Mouse (Mus musculus) layer of hippocampus, postnatal 36 days (tissue): ENCODE measurements around the gene Spaca3. TPM values are rescaled to one million over a fixed set of nuclear protein-coding genes. Genes with fewer than 3 reads are reported as not detected.

Source experiments
- DNase-seq, 2 experiments: peaks; one replicate each; pipeline ENCODE4 v3.0.0; 2022
- total RNA-seq, 2 experiments: library from RNA; stranded (reverse); gene quantifications; 2 replicates each; pipeline ENCODE4 v1.2.3; 2021

Gene Spaca3
- not detected for total RNA-seq

GRCm38 (mm10) chr11:80858065-80858464 is at the start of gene Spaca3:
Gene Spaca3 (plus strand): TSS chr11:80858365.
- no peak for DNase-seq

- DNase-seq, result no peak
Measured at GRCm38 (mm10) chr11:80808551-80809070, 49.6 kb upstream of the Spaca3 start.

GRCm38 (mm10) chr11:80809666-80809992 is 48.5 kb upstream of the Spaca3 start:
- no peak for DNase-seq

DNA sequence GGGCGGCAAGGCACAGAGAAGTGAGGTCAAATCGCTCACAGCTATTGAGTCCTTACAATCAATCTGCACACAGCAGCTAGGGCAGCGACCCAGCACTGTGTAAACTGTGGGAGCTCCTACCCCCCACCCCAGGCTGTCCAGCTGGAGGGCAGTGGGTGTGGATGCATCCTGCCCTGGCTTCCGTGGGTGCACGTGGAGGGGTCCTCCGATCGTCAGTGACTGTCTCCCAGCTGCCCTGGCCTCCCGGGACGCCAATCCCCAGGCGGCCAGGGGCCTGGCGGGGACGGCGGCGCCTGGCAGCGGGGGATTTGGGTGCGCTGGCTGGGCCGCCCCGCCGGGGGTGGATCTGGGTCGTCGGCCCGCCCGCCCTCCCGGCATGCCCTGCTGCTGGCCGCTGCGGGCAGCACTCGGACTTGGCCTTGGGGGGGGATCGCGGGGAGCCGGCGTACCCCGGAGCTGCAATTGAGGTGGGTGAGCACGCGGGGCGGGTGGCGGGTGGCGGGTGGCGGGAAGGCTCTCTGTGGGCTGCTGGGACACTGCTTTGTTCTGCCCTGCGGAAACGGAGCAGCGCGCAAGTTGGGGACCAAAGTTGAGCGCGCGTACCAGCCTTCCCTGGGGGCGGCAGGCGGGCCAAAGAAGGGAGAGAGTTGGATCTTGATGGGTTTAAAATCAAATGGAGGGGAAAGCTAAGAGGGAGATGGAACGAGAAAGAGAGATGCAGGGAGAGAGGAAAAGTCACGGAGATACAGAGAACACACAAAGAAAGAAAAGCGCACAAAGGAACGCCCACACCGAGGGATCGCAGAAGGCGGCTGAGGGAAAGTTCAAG is 48.0 kb upstream of the Spaca3 start, which contains the start of gene Tmem98:
TSS of gene Tmem98 (plus strand) at position 183 of the 829 bp plus-strand sequence.
- peak; percentile 18 to 36 for DNase-seq

DNA sequence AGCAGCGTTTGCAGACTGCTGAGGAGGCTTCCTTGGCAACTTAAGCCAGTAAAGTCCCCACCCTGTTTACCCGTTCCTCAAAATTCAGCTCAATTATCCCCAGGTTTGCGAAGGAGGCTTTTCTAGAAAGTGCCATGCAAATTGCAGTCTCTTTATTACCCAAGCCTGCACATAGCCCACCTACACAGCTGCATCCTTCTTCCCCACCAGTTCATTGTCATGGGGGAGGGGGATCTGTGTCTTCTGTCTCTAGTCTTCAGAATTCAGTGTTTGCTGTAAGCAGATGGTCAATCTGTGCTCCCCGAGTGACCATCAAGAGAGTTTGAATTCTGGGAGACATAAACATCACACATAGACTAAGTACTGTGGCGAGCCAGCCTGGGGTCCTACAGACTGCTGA is 47.0 kb upstream of the Spaca3 start:
- no peak for DNase-seq

DNA sequence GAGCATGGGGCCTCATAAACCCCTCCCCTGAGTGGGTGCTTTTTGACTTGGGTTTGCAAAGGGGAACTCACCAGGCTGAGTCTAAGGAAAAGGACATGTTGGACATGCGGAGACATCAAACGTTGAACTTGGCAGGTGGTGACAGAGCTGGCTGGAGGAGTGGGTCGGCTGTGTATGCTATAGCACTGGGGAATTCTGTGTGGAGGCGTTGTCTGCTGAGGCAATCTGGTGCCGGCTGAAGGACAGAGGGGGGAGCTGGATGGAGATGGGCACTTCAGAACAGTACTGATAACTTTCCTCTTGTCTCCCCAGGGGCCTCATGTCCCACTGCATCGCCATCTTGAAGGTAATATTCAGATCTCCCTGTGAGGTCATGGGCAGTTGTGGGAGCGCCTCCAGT is 42.8 kb upstream of the Spaca3 start:
- DNase-seq, result no peak

DNA sequence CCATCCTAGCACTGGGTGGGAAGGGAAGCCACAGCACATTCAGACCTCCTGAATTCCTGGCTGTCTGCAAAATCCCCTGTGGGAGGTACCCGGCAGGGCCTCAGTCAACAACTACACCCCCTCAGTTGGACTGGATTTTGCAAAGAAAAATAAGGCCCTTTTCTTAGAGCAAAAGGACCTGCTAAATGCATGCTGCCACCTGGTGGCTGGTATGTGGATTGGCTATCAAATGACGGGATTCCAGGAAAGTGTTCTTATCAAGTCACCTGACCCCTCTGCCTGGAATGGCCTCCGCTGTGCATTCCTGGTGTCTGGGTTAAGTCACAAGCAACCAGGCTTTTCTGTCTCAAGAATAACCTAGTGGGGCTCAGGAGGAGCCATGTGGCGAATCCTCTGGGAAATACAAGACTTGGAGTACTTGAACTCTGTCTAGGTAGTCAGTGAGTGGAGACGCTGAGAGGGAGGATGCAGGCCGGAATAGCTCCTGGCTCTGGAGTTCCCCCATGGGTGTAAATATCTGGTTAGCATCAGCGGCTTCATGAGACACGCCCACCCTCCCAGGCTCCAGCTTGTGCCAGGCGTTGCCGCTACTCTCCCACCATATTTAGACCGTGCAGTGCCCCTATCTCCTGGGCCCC is 40.0 kb upstream of the Spaca3 start:
- peak; percentile 46 to 54 for DNase-seq

GRCm38 (mm10) chr11:80820085-80820484 is 38.1 kb upstream of the Spaca3 start:
- no peak for DNase-seq

GRCm38 (mm10) chr11:80821296-80821695 is 36.9 kb upstream of the Spaca3 start:
- DNase-seq, result no peak

DNA sequence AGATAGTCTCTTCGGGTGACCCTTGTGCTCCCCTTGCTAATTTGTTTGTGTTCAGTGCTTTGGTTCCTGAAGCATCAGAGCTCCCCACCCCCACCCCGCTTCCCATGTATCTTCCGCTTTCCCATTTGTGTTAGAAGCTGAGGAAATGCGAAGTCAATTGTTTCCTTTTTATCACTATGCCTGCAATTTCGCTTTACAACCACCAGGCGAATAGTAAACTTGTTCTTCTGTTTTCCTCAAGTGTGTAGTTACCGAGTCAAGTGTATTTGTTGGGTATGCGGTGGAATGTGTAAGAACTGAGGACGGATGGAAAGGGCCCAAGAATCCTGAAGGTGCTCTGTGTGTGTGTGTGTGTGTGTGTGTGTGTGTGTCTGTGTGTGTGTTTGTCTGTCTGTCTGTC is 36.4 kb upstream of the Spaca3 start:
- no peak for DNase-seq

DNA sequence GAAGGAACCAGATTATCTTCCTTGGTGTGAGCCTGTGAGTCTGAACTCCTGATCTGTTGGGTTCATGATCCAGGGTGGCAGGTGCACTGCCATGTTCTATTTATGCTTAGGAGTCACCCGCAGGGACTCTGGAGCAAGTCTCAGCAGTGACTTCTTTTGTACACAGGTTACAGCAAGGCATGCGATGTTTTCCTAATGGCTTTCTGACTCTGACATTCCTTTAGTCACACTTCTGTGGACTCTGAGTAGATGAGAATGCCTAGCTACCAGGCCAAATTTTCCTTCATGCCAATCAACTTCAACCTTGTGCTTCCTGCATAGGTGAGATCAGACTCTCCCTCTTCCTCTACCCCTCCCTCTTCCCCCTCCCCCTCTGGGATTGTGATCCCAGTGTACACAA is 22.8 kb upstream of the Spaca3 start:
- DNase-seq, result no peak

GRCm38 (mm10) chr11:80835841-80836240 is 22.3 kb upstream of the Spaca3 start:
- no peak for DNase-seq

DNA sequence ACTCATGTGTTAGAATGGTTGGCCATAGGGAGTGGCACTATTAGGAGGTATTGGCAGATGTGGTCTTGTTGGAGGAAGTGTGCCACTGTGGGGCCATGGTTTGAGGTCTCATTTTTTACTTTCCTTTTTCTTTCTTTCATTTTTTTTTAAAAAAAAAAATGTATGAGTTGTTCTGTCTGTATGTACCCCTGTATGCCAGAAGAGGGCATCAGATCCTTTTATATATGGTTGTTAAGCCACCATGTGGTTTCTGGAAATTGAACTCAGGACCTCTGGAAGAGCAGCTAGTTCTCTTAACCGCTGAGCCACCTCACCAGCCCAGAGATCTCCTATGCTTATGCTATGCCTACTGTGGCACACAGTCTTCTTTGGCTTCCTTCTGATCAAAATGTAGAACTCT is 19.4 kb upstream of the Spaca3 start:
- no peak for DNase-seq

GRCm38 (mm10) chr11:80843435-80843834 is 14.7 kb upstream of the Spaca3 start:
- no peak for DNase-seq

DNA sequence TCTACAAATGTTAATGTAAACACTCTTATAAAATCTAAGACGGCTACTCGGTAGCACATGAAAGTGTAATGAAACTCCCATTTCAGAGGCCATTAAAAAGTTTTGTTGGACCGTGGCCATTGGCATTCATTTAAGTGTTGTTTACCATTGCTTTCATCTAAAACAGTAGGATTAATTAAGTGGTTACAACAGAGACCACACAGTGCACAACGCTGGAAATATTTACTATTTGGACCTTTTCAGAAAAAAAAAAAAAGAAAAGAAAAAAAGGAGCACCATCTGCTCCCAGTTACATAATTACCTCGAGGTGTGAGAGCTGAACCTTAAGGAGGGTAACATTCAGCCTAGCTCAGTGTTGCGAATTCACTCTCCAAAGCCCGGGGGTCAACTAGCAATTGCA is 12.7 kb upstream of the Spaca3 start:
- no peak for DNase-seq

DNA sequence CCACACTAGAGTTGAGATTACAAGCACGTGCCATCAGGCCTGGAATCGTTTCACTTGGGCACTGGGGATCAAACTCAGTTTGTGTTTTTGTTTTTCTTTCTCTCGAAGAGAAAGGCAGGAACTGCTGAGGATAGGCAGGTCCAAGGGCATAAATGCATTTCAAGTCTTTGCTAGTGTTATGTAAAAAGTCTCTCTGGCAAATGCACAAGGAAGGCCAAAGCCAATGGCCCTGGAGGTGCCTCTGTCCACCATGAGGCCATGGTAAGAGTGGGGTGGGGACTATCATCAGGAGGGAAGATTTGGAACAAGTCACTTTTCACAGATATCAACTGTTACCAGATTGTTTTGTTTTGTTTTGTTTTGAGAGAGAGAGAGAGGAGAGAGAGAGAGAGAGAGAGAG is 12.1 kb upstream of the Spaca3 start:
- DNase-seq, result no peak

DNA sequence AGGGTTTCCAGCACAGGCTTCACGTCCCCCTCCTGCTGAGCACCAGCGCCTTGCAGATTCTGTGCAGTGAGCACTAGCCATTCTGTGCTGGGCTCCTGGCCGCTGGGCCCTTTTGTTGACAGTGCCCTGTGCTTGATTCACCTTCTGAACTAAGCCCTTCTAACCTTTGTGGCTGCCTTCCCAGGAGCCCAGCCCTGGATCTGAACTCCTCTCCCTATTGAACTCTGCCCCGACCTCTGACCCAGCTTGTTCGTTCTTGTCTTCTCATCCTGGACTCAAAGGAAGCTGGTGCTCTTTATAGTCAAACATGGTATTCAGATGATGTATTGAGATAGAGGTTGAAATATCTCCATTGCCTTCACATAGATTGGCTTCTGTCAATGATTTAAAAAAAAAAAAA is 10.0 kb upstream of the Spaca3 start:
- DNase-seq, result no peak

DNA sequence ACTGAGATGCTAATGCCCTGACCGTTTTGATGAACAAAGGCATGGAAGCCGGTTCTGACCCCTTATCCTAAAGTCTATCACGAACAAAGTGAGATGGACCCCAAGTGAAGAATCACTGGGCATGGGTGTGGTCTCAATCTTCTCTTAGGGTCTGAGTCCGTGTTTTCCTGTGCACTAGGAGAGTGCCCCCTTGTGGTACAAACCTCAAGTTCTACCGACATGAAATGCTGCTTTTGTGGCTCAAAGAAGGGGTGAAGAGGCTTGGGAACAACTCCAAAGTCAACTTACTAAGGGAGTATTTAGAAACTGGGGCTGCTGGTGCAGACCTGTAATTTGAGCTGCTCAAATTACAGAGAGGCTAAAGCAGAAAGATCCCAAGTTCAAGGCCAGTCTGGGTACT is 6.3 kb upstream of the Spaca3 start:
- no peak for DNase-seq

DNA sequence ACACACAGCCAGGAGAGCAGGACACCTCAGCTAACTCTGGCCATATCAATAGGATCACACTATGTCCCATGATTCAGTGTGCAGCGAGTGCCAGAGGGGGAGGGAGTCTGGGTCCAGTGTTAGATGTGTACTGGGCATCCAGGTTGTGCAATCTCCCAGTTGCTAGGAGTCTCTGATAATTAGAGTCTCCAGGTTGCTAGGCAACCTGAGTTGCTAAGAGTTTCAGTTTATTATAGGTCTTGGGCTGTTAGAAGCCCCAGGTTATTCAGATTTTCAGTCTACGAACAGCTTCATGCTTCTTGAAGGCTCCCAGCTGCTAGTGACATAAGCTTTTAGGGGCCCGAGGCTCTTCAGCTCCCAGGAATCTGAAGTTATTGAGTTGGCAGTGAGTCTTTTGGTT is 5.2 kb upstream of the Spaca3 start:
- peak in 1 of 2 experiments; percentile 16 for DNase-seq

DNA sequence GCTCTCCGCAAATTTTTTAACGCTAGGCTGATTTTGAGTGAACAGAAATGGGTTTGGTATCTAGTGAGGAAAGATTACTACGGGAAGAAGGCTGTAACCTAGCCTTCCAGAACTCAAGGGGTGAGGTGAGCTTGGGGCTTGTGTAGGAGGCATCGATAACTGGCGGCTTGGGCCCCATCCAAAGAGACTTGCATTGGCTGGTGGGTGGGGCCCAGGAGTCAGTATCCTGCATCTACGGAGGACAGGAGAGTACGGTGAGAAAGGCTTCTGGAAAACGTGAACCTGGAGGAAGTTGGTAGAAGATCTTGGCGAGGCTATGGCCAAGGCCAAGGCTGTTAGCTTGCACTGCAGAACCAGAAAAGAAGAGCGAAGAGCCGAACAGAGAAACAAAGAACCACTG is 3.7 kb upstream of the Spaca3 start:
- no peak for DNase-seq

DNA sequence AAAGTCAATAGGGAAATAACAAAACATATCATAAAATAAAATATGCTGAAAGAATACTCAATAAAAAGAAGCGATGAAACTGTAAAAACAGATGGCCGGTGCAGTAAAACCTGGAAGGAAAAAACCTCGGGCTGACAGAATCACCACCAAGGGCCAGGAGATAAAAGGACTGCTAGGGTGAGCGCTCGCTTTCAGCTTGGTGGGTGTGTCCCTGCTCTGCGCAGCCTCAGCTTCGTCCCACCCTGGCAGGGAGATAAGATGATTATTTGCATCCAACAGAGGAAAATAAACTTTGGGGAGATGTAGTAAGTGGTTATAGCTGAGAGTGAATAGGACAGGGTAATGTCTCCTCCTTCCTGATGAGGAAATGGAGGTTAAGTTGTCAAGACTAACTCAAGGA is 3.3 kb upstream of the Spaca3 start:
- DNase-seq, result no peak

DNA sequence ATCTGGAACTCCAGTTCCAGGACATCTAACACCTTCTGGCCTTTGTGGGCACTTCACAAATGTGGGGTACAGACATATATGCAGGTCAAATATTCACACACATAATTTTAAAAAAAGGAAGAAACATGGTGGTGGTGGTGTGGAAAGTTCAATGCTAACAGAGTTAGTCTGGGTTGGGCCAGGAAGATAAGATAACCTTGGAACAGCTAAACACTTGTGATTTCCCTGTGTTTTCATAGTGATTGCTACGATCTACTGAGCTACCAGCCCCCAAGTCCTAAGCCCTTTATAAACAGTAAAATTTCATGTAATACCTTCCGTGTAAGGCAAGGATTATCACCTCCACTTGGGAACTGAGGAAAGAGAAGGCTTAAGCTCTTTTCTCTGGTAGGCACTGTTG is 1.3 kb upstream of the Spaca3 start:
- DNase-seq, result no peak

GRCm38 (mm10) chr11:80862941-80863340 is 4.8 kb downstream of the Spaca3 start:
- DNase-seq, result no peak

DNA sequence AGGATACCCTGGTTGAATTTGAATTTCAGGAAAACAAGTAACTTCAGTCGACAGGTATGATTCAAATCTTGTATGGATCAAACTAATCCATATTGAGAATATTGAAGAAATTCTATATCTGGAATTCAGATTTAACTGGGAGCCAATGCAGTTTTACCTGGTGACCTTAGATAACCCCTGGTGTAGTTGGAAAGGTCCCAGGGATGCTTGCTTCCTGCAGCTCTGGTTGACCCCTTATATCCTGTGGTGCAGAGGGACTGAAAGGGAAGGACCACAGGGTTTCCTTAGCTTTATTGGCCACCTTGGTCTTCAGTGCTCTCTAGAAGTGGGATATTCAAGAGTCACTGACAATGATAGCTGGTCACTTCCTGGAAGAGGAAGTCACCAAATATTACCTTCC is 9.9 kb downstream of the Spaca3 start:
- no peak for DNase-seq
